Mouse (Mus musculus) neural tube, embryonic 15.5 days (tissue): ENCODE data around the gene Top3a. TPM values are rescaled to one million over a fixed set of nuclear protein-coding genes. Genes with fewer than 3 reads are reported as not detected.

Experiments used
- ATAC-seq: fragments of 200-750 bp; cut with Nextera tagmentation; 2 replicates; pipeline ENCODE4 v1.8.0; 2017; ENCODE audit warnings: mild to moderate bottlenecking, moderate TSS enrichment, moderate library complexity; ENCODE audit not compliant: low FRiP score
- H3K27ac ChIP-seq: fragments of 300-500 bp; sonication (generic); replicated peaks from 2 replicates; pipeline ENCODE4 v1.5.1; 2015; ENCODE audit warnings: mild to moderate bottlenecking, inconsistent platforms
- H3K27me3 ChIP-seq: fragments of 300-500 bp; sonication (generic); replicated peaks from 2 replicates; pipeline ENCODE4 v1.6.1; 2015; ENCODE audit warnings: inconsistent platforms
- H3K36me3 ChIP-seq: fragments of 300-500 bp; sonication (generic); 2 replicates; pipeline ENCODE4 v1.6.1; 2015; ENCODE audit warnings: inconsistent platforms
- H3K4me1 ChIP-seq: fragments of 300-500 bp; sonication (generic); 2 replicates; pipeline ENCODE4 v1.6.1; 2015; ENCODE audit warnings: inconsistent platforms
- H3K4me2 ChIP-seq: fragments of 300-500 bp; sonication (generic); 2 replicates; pipeline ENCODE4 v1.6.1; 2015; ENCODE audit warnings: inconsistent platforms, mild to moderate bottlenecking, moderate library complexity
- H3K4me3 ChIP-seq: fragments of 300-500 bp; sonication (generic); replicated peaks from 2 replicates; pipeline ENCODE4 v1.5.1; 2015; ENCODE audit warnings: mild to moderate bottlenecking, inconsistent platforms
- H3K9ac ChIP-seq: fragments of 300-500 bp; sonication (generic); replicated peaks from 2 replicates; pipeline ENCODE4 v1.6.1; 2015; ENCODE audit warnings: mild to moderate bottlenecking, inconsistent platforms
- H3K9me3 ChIP-seq: fragments of 300-500 bp; sonication (generic); replicated peaks from 2 replicates; pipeline ENCODE4 v1.6.1; 2016; ENCODE audit warnings: inconsistent platforms
- whole genome bisulfite sequencing: fragments of 180-500 bp; shearing (Covaris S2); methylation state at CpG from one replicate; pipeline ENCODE4 v1.1.7; 2015; ENCODE audit warnings: mixed read lengths; 5-methylcytosine and 5-hydroxymethylcytosine counted together
- polyA plus RNA-seq: library from polyadenylated mRNA; unstranded; fragments of >200 nt; fragmentation: Nextera tagmentation; extraction: Ambion mirVana; gene quantifications from 2 replicates; pipeline ENCODE4 v1.2.1, GENCODE M21; 2015

Gene Top3a
- polyA plus RNA-seq, 1 experiment from 2014 or later = 6.7 TPM

DNA sequence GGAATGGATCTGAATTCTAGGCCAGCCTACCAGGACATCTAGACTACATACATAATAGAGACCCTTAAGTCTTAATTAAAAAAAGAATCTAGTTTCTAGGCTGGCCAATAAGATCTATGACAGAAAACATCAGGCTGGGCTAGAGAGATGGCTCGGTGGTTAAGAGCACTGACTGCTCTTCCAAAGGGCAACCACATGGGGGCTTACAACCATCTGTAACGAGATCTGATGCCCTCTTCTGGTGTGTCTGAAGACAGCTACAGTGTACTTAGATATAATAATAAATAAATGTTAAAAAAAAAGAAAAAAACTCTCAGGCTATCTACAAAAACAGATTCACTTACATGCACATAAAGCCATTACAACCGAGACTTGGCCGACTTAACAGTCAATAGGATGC, 22.8 kb upstream of the Top3a start:
- Histone ChIP-seq H3K4me1 (no peaks in the 10 kb centered on the region), H3K9ac (no peak overlapping the region), H3K36me3 (no peaks in the 10 kb centered on the region), H3K27me3 (no peaks in the 10 kb centered on the region), H3K4me2 (no peak overlapping the region), H3K4me3 (no peak overlapping the region), H3K27ac (no peak overlapping the region), H3K9me3 (no peaks in the 10 kb centered on the region)
- ATAC-seq = no peak
- 89% methylated on average over 4 of the region's 4 CpGs for WGBS

DNA sequence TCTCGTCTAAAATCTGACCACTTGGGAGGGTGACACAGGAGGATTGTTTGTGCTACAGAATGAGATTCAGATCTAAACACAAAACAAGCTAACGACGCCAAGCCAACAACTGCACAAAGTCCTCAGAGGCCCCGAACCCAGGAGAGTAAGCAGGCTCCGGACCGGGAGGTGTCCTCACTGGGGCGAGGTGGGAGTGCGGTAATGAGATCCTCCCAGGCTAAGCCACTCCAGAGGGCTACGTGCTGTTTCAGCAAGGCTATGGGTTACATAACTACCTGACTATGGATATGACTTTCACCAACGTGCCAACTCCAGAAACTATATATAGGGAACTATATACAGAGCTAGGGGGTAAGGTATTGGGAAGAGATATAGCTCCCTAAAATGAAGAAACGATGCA, 19.2 kb upstream of the Top3a start:
- no peak overlapping the region for H3K4me3 ChIP-seq
- no peaks in the 10 kb centered on the region for H3K4me1 ChIP-seq
- H3K9ac ChIP-seq = no peak overlapping the region
- 94% methylated on average over 11 of the region's 11 CpGs for WGBS
- no peaks in the 10 kb centered on the region for H3K27me3 ChIP-seq
- H3K4me2 ChIP-seq = no peak overlapping the region
- no peaks in the 10 kb centered on the region for H3K36me3 ChIP-seq
- ATAC-seq = no peak
- no peak overlapping the region for H3K27ac ChIP-seq
- no peaks in the 10 kb centered on the region for H3K9me3 ChIP-seq

DNA sequence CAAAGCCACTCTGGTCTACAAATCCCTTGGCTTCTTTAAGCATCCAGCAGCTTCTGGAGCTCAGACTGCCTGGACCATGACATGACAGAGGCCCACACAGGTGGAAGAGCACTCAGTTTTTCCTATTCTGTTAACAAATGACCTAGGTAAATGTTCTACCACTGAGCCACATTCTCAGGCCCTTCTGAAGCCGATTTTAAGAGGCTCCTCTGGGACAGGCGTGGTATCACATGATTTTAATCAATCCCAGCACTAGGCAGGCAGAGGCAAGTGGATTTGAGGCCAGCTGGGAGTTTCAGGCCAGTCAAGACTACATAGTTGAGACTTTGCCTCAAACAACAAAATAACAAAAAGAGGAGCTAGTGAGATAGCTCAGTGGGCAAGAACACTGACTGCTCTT, 13.3 kb upstream of the Top3a start:
- Histone ChIP-seq H3K4me2 (no peak overlapping the region), H3K36me3 (peaks cover 45% of the 10 kb centered on the region)
- 91% methylated on average over 2 of the region's 2 CpGs for WGBS

DNA sequence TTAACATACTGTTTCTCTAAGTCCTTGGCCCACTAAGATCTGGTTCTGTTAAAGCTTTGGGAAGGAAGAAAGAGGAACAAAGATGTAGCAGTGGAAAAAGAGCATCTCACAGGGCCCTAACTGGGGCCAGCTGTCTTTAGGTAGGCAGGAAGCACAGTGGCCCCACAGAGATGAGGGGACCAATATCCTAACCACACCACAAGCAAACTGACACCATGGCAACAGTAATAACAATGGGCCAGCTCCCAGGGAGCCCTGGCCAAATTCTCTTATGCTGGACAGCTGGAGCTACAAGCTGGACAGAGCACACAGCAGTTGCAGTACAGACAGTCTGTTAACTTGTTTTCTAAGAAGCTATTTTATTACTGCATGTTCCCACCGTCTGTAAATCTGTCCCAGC, 10.4 kb upstream of the Top3a start:
- Histone ChIP-seq H3K27me3 (no peaks in the 10 kb centered on the region), H3K4me3 (no peak overlapping the region), H3K4me2 (no peak overlapping the region), H3K27ac (no peak overlapping the region), H3K9me3 (no peaks in the 10 kb centered on the region), H3K9ac (no peak overlapping the region; the same call in 1 of the 2 replicates), H3K36me3 (peaks cover 71% of the 10 kb centered on the region), H3K4me1 (peaks cover 23% of the 10 kb centered on the region)
- WGBS = 32% methylated on average over 1 of the region's 1 CpGs
- ATAC-seq = no peak

More for the DNA sequence above, 13.3 kb upstream of the Top3a start:
- no peaks in the 10 kb centered on the region for H3K9me3 ChIP-seq
- H3K27ac ChIP-seq = no peak overlapping the region
- H3K27me3 ChIP-seq = no peaks in the 10 kb centered on the region
- ATAC-seq = no peak
- no peak overlapping the region for H3K9ac ChIP-seq
- peaks cover 6% of the 10 kb centered on the region for H3K4me1 ChIP-seq
- no peak overlapping the region for H3K4me3 ChIP-seq

DNA sequence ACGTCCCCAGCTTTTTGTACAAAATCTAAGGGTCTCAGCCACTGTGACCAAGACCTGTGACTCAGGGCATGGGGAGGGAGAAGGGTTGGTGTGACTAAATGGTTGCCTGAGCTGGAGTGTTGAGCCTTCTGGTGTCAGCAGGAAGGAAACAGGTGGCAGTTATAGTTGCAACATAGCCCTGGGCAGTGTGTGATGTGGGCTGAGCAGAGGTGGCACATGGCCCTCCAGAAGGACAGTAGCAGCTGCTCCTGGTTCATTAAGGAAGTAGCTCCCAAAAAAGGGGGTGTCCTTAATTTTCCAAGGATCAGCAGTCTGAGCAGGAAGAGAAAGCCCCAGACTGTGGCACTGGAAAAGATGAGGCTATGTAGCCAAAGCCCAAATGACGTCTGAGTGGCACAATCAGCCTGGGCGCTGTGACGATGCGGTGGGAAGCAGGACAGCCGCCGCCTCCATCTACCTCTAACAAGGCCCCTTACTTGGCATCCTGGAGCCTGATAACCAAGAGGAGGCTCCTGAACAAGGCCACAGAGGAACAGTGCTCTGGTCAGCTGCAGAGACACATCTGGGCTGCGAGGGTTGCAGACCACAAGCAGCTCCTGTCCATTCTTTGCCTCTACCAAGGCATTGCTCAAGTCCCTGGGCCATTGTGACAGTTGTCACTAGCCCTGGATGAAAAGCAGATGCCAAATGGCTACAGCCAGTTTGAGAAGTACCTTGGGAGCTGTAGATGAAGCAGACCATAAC, 7.2 kb upstream of the Top3a start:
- no peak for ATAC-seq
- 93% methylated on average over 8 of the region's 8 CpGs for WGBS

DNA sequence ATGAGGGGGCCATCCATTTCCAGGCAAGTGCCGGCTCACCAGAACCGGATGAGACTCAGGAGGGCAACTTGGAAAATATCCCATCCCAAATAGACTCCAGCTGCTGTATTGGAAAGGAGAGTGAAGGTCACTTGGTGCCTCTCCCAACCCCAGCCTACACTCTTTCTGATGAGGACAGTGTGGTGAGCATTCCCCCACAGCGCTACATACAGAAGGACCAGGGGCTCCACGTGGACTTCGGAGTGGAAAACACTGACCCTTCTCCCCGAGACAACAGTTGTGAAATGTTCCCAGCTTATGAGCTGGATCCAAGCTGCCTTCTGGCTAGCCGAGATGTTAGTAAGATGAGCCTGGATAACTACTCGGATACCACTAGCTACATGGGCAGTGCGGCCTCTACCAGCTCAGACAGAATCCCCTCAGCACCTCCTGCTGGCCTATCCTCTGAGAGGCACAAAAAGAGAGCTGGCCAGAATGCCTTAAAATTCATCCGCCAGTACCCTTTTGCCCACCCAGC, 2.6 kb upstream of the Top3a start:
- peaks cover 36% of the 10 kb centered on the region for H3K36me3 ChIP-seq
- whole genome bisulfite sequencing = 86% methylated on average over 10 of the region's 10 CpGs
- H3K4me3 ChIP-seq = peak overlapping the region; percentile 19
- no peak overlapping the region for H3K27ac ChIP-seq
- H3K9ac ChIP-seq = 0 out of 2 replicates have a peak overlapping the region, but pooled peaks have one; percentile 29
- ATAC-seq = no peak
- H3K4me2 ChIP-seq = peak overlapping the region; percentile 82
- H3K4me1 ChIP-seq = peaks cover 79% of the 10 kb centered on the region
- H3K27me3 ChIP-seq = no peaks in the 10 kb centered on the region
- H3K9me3 ChIP-seq = no peaks in the 10 kb centered on the region

More for the DNA sequence above, 7.2 kb upstream of the Top3a start:
- no peak overlapping the region for H3K27ac ChIP-seq
- no peaks in the 10 kb centered on the region for H3K27me3 ChIP-seq
- peaks cover 76% of the 10 kb centered on the region for H3K36me3 ChIP-seq
- peaks cover 56% of the 10 kb centered on the region for H3K4me1 ChIP-seq
- no peaks in the 10 kb centered on the region for H3K9me3 ChIP-seq
- H3K9ac ChIP-seq = no peak overlapping the region
- no peak overlapping the region for H3K4me3 ChIP-seq
- H3K4me2 ChIP-seq = no peak overlapping the region

DNA sequence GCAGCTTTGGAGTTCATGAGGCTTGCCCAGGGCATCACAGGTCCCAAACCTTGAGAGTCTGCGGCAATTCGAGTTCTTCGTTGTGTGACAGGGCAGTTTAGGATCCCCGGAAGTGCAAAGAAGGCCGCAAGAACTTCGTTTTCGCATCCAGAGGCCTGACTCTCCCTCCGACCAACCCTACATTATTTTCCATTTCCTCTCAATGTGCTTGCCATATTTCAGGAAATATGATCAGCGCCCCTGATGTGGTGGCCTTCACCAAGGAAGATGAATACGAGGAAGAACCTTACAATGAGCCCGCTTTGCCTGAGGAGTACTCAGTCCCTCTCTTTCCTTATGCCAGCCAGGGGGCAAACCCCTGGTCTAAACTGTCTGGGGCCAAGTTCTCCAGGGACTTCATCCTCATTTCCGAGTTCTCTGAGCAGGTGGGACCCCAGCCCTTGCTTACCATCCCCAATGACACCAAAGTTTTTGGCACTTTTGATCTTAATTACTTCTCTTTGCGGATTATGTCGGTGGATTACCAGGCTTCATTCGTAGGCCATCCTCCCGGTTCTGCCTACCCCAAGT, 721 bp upstream of the Top3a start:
- peak overlapping the region; percentile 74 for H3K9ac ChIP-seq
- peaks cover 81% of the 10 kb centered on the region for H3K4me1 ChIP-seq
- no peak for ATAC-seq
- no peaks in the 10 kb centered on the region for H3K27me3 ChIP-seq
- H3K9me3 ChIP-seq = no peaks in the 10 kb centered on the region
- peak overlapping the region; percentile 59 for H3K4me3 ChIP-seq
- H3K36me3 ChIP-seq = peaks cover 19% of the 10 kb centered on the region
- H3K27ac ChIP-seq = peak overlapping the region; percentile 80
- peak overlapping the region; percentile 82 for H3K4me2 ChIP-seq
- 32% methylated on average over 16 of the region's 16 CpGs for WGBS

DNA sequence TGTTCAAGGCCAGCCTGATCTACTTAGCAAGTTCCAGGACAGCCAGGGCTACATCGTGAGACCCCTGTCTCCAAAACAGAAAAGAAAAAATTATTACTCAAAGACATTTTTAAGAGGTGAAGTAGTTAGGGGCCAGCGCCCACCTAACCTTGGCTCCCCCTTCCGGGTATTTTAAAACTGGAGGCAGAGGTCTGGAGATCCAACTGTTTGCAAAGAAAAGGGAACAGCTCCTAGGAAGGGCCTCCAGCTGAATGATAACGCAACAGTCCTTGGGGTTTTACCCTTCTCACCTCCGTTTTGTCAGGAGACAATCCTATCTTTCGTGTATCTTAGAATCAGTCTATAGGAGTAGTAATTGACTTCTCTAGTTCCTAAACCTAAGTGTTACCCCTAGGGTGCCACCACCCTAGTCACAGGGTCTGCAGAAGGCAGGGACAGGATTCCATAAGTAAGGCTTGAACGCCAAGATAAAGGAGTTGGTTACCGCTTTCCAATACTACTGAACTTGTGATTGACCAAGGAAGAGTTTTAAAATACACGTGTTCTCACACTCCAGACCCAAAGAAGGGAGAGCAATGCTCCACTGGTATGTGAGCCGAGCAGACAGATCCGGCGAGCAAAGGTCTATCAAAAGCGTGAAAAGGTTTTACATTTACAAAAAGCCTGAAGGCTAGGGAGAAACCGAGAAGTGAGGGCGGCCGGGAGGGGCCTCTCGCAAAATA, 897 bp downstream of the Top3a start:
- WGBS = 5% methylated on average over 17 of the region's 17 CpGs
- H3K9ac ChIP-seq = peak overlapping the region; percentile 74
- H3K4me1 ChIP-seq = peaks cover 65% of the 10 kb centered on the region
- H3K27ac ChIP-seq = peak overlapping the region; percentile 80; the same call in 1 of the 2 replicates
- H3K4me2 ChIP-seq = peak overlapping the region; percentile 82
- H3K9me3 ChIP-seq = no peaks in the 10 kb centered on the region
- H3K36me3 ChIP-seq = peaks cover 10% of the 10 kb centered on the region
- peak overlapping the region; percentile 59 for H3K4me3 ChIP-seq
- no peak for ATAC-seq
- no peaks in the 10 kb centered on the region for H3K27me3 ChIP-seq

DNA sequence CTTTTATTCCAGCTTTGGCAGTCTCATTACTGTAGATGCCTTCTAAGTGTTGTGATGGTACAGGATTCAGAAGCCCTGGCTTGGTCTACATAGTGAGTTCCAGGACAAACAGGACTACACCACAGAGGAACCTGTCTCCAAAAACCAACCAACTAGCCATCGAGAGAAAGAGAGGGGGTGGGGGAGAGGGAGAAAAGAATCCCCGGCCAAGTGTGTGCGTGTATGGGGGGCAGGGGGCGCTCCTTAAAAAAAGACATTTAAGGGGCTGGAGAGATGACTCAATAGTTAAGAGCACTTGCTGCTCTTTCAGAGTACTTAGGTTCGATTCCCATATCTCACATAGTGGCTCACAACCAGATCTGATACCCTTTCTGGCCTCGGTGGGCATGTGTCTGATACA, 1.6 kb downstream of the Top3a start:
- 62% methylated on average over 6 of the region's 6 CpGs for WGBS
- no peak for ATAC-seq
- peak overlapping the region; percentile 82 for H3K4me2 ChIP-seq
- no peak overlapping the region for H3K27ac ChIP-seq
- H3K9ac ChIP-seq = peak overlapping the region; percentile 74
- no peaks in the 10 kb centered on the region for H3K9me3 ChIP-seq
- peaks cover 10% of the 10 kb centered on the region for H3K36me3 ChIP-seq
- no peaks in the 10 kb centered on the region for H3K27me3 ChIP-seq
- H3K4me3 ChIP-seq = peak overlapping the region; percentile 59
- H3K4me1 ChIP-seq = peaks cover 58% of the 10 kb centered on the region

DNA sequence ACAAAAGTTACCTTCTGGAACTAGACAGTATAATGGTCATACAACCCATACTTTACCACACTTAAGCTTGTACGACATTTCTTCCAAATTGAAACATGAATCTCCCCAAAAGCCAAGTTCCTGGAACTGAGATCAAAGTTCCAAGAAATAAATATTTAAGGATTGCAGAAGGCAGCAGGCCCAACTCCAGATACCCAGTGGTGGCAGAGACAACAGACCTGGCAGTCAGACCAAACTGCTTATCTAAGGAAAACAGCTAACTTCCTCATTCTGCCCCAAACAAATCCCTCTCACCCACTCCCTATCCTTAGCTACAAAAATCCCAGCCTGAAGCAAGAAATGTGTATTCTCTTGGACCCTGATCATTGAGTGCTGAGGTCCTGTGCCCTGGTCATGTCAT, 2.3 kb downstream of the Top3a start:
- Histone ChIP-seq H3K36me3 (peaks cover 9% of the 10 kb centered on the region), H3K4me3 (no peak overlapping the region), H3K4me2 (peak overlapping the region; percentile 82; the same call in 1 of the 2 replicates), H3K27me3 (no peaks in the 10 kb centered on the region), H3K9ac (peak overlapping the region; percentile 14; the same call in 1 of the 2 replicates), H3K4me1 (peaks cover 50% of the 10 kb centered on the region), H3K9me3 (no peaks in the 10 kb centered on the region), H3K27ac (no peak overlapping the region)
- ATAC-seq = no peak
- 85% methylated on average over 1 of the region's 1 CpGs for WGBS

DNA sequence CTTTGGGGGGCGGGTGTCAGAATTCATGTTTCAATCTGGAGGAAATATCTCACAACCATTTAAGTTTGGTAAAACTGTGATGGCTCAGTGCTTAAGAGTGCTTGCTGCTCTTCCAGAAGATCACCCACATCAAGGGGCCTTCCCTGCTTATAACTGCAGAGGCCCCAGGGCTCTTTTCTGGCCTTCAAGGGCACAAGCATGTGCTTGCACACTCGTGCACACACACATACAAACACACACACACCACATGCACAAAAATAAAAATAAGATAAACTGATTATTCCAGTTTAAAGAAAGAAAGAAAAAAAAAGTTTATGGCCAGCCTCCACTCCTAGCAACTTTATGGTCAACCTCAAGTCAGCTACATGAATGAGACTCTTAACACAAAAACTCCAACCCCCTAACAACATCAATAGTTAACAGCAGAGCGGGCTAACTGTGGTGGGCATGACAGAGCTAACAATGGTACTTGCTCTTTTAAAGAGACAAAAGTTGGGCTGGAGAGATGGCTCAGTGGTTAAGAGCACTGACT, 2.9 kb downstream of the Top3a start:
- Histone ChIP-seq H3K36me3 (peaks cover 2% of the 10 kb centered on the region), H3K4me3 (no peak overlapping the region), H3K9ac (no peak overlapping the region), H3K27me3 (no peaks in the 10 kb centered on the region), H3K4me2 (no peak overlapping the region), H3K27ac (no peak overlapping the region), H3K9me3 (no peaks in the 10 kb centered on the region), H3K4me1 (peaks cover 44% of the 10 kb centered on the region)
- WGBS = 71% methylated on average over 3 of the region's 3 CpGs
- ATAC-seq = no peak
